Mouse (Mus musculus): ENCODE measurements around the gene Adgrb3.

Adgrb3 gene

GRCm38 (mm10) chr1:25132150-25132824, 697.2 kb downstream of the Adgrb3 start:
- no peak for DNase-seq (ENCODE audit: low read depth, low spot score)

GRCm38 (mm10) chr1:25115512-25115911, 714.0 kb downstream of the Adgrb3 start:
- no peak for DNase-seq (ENCODE audit: low read depth, low spot score)

- DNase-seq (ENCODE audit: low read depth, low spot score) = peak; percentile 89
Observed at GRCm38 (mm10) chr1:25107500-25108101, 721.9 kb downstream of the Adgrb3 start.

GRCm38 (mm10) chr1:25106679-25107078, 722.8 kb downstream of the Adgrb3 start:
- DNase-seq (ENCODE audit: low read depth, low spot score) = no peak

GRCm38 (mm10) chr1:25105367-25105766, 724.1 kb downstream of the Adgrb3 start:
- peak; percentile 98 for DNase-seq (ENCODE audit: low read depth, low spot score)

- DNase-seq (ENCODE audit: low read depth, low spot score) = no peak
Observed at GRCm38 (mm10) chr1:25088010-25088719, 741.3 kb downstream of the Adgrb3 start.

- peak; percentile 97 for DNase-seq (ENCODE audit: low read depth, low spot score)
Observed at GRCm38 (mm10) chr1:25085616-25086372, 743.7 kb downstream of the Adgrb3 start.

GRCm38 (mm10) chr1:25082377-25082776, 747.1 kb downstream of the Adgrb3 start:
- peak; percentile 91 for DNase-seq (ENCODE audit: low read depth, low spot score)

- DNase-seq (ENCODE audit: low read depth, low spot score) = no peak
Observed at GRCm38 (mm10) chr1:25081265-25081849, 748.1 kb downstream of the Adgrb3 start.

- DNase-seq (ENCODE audit: low read depth, low spot score) = peak; percentile 68
Observed at GRCm38 (mm10) chr1:25079395-25079794, 750.1 kb downstream of the Adgrb3 start.

GRCm38 (mm10) chr1:25075952-25076351, 753.6 kb downstream of the Adgrb3 start:
- DNase-seq (ENCODE audit: low read depth, low spot score) = peak; percentile 48

- no peak for DNase-seq (ENCODE audit: low read depth, low spot score)
Observed at GRCm38 (mm10) chr1:25063964-25064363, 765.5 kb downstream of the Adgrb3 start.

GRCm38 (mm10) chr1:25060935-25061334, 768.6 kb downstream of the Adgrb3 start:
- peak; percentile 70 for DNase-seq (ENCODE audit: low read depth, low spot score)

- DNase-seq (ENCODE audit: low read depth, low spot score) = peak; percentile 92
Observed at GRCm38 (mm10) chr1:25060191-25060590, 769.3 kb downstream of the Adgrb3 start.

- DNase-seq (ENCODE audit: low read depth, low spot score) = peak; percentile 74
Observed at GRCm38 (mm10) chr1:25057656-25058055, 771.9 kb downstream of the Adgrb3 start.

GRCm38 (mm10) chr1:25057212-25057611, 772.3 kb downstream of the Adgrb3 start:
- DNase-seq (ENCODE audit: low read depth, low spot score) = no peak

GRCm38 (mm10) chr1:25042091-25042490, 787.4 kb downstream of the Adgrb3 start:
- peak; percentile 72 for DNase-seq (ENCODE audit: low read depth, low spot score)

GRCm38 (mm10) chr1:25034161-25034560, 795.3 kb downstream of the Adgrb3 start:
- DNase-seq (ENCODE audit: low read depth, low spot score) = peak; percentile 55

- peak; percentile 92 for DNase-seq (ENCODE audit: low read depth, low spot score)
Observed at GRCm38 (mm10) chr1:25033155-25034095, 796.1 kb downstream of the Adgrb3 start.

- no peak for DNase-seq (ENCODE audit: low read depth, low spot score)
Observed at GRCm38 (mm10) chr1:25023156-25023555, 806.4 kb downstream of the Adgrb3 start.
